ENCODE assay signal across 19 mouse cellular contexts in the genomic region with DNA sequence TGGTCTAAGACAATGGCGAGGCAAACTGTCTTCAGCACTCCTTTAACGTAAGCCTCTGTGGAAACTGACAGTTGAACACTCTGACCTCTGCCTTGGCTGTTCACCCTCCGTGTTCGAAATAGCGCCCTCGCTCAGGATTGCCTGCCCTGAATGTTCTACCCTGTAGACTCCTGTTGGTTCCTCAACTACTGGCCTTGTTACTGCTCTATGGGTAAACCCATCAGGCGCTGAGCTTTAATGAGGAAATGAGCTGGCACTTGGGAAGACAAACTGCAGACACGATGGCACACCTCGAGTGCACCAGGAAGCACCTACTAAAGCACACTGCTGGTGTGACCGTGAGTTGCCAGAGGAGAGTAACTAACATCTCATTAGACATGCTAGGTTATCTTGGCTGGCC. TPM values are rescaled to one million over a fixed set of nuclear protein-coding genes. Genes with fewer than 3 reads are reported as not detected.
DNase-seq lines count a peak whose midpoint lies in the region; ATAC-seq lines count a peak whose summit lies in the region.
"Had no signal": no experiment of that assay in that cellular context is flagged by ENCODE, and none has a peak within 500 bp of the region (broad histone marks: within the 10 kb centered on the region; RNA-seq: fewer than 3 reads in every experiment).

No protein-coding gene starts in this region.

- H3K27me3 ChIP-seq in hindbrain, embryonic 10.5 days (ENCODE audit: insufficient read depth, poor library complexity, severe bottlenecking) = no peaks in the 10 kb centered on the region
- no peaks in the 10 kb centered on the region for H3K27me3 ChIP-seq in hindbrain, embryonic 11.5 days (ENCODE audit: control insufficient read depth, insufficient read depth, low read length)
- H3K27me3 ChIP-seq in forebrain, embryonic 13.5 days = no peaks in the 10 kb centered on the region
- H3K27me3 ChIP-seq: forebrain, embryonic 15.5 days; hindbrain, embryonic 12.5 days had no signal

- no peak overlapping the region for H3K4me3 ChIP-seq in hindbrain, embryonic 10.5 days
- no peak overlapping the region for H3K4me3 ChIP-seq in hindbrain, embryonic 11.5 days (ENCODE audit: low read depth, low read length)
- H3K4me3 ChIP-seq in forebrain, embryonic 13.5 days = no peak overlapping the region
- H3K4me3 ChIP-seq: embryonic facial prominence, embryonic 10.5 days; forebrain, embryonic 15.5 days; gastrocnemius, adult 2 months; heart, adult 2 months; hindbrain, embryonic 12.5 days had no signal

- H3K4me1 ChIP-seq in hindbrain, embryonic 10.5 days (replicated peaks) = peaks cover 12% of the 10 kb centered on the region
- no peaks in the 10 kb centered on the region for H3K4me1 ChIP-seq in hindbrain, embryonic 11.5 days (replicated peaks; ENCODE audit: control insufficient read depth, insufficient read depth, low read length)
- H3K4me1 ChIP-seq in forebrain, embryonic 13.5 days = no peaks in the 10 kb centered on the region
- H3K4me1 ChIP-seq: embryonic facial prominence, embryonic 10.5 days had no signal

- peaks cover 21% of the 10 kb centered on the region for H3K36me3 ChIP-seq in hindbrain, embryonic 10.5 days
- no peaks in the 10 kb centered on the region for H3K36me3 ChIP-seq in hindbrain, embryonic 11.5 days (ENCODE audit: control insufficient read depth, insufficient read depth, low read length)
- H3K36me3 ChIP-seq in forebrain, embryonic 13.5 days (ENCODE audit: poor library complexity, severe bottlenecking) = no peaks in the 10 kb centered on the region
- H3K36me3 ChIP-seq: embryonic facial prominence, embryonic 10.5 days; forebrain, embryonic 15.5 days had no signal

- no peaks in the 10 kb centered on the region for H3K9me3 ChIP-seq in hindbrain, embryonic 10.5 days
- H3K9me3 ChIP-seq in hindbrain, embryonic 11.5 days (ENCODE audit: control insufficient read depth, low read length) = no peaks in the 10 kb centered on the region
- no peaks in the 10 kb centered on the region for H3K9me3 ChIP-seq in forebrain, embryonic 13.5 days (replicated peaks)
- H3K9me3 ChIP-seq: embryonic facial prominence, embryonic 10.5 days; forebrain, embryonic 15.5 days; hindbrain, embryonic 12.5 days had no signal

- WGBS in hindbrain, embryonic 10.5 days = 87% methylated on average over 10 of the region's 10 CpGs
- WGBS in hindbrain, embryonic 11.5 days = 79% methylated on average over 10 of the region's 10 CpGs
- WGBS in forebrain, embryonic 13.5 days = 88% methylated on average over 10 of the region's 10 CpGs

- no peak for DNase-seq in hindbrain, embryonic 10.5 days (ENCODE audit: low spot score)
- no peak for DNase-seq in hindbrain, embryonic 11.5 days (ENCODE audit: low spot score)
- peak; percentile 52 for DNase-seq in thymus, postnatal 25 days
- DNase-seq in left cerebral cortex, adult 18-20 months (ENCODE audit: low spot score in 2 of 2) = no peak
- no peak for DNase-seq in gastrocnemius, adult 18-20 months (ENCODE audit: low spot score)
- DNase-seq: adrenal gland, postnatal 14 days; cerebellum, adult 2 months; cerebellum, postnatal 10 days; gastrocnemius, adult 2 months; gastrocnemius, postnatal 36 days; heart, adult 2 months had no signal

- no peak overlapping the region for H3K9ac ChIP-seq in hindbrain, embryonic 11.5 days (ENCODE audit: low read depth, low read length)
- H3K9ac ChIP-seq in forebrain, embryonic 13.5 days = no peak overlapping the region
- H3K9ac ChIP-seq: forebrain, embryonic 15.5 days; hindbrain, embryonic 12.5 days had no signal

- ATAC-seq in hindbrain, embryonic 11.5 days (ENCODE audit: low FRiP score) = no peak
- peak; percentile 18 for ATAC-seq in granulocyte monocyte progenitor cell, adult 5-6 weeks (replicated peaks; ENCODE audit: poor library complexity, severe bottlenecking)
- peak; percentile 19; the same call in 1 of the 2 replicates for ATAC-seq in megakaryocyte, adult 5-6 weeks (ENCODE audit: poor library complexity, severe bottlenecking)
- ATAC-seq in forebrain, embryonic 13.5 days = no peak
- ATAC-seq: forebrain, embryonic 15.5 days had no signal

- 0 out of 2 replicates have a peak overlapping the region, but pooled peaks have one; percentile 17 for H3K27ac ChIP-seq in hindbrain, embryonic 10.5 days
- H3K27ac ChIP-seq in hindbrain, embryonic 11.5 days (ENCODE audit: low read depth, low read length) = no peak overlapping the region
- H3K27ac ChIP-seq in forebrain, embryonic 13.5 days = no peak overlapping the region
- H3K27ac ChIP-seq: embryonic facial prominence, embryonic 10.5 days; forebrain, embryonic 15.5 days; gastrocnemius, adult 2 months; heart, adult 2 months; hindbrain, embryonic 12.5 days had no signal

- no peak overlapping the region for H3K4me2 ChIP-seq in hindbrain, embryonic 11.5 days (replicated peaks; ENCODE audit: low read depth, low read length)
- H3K4me2 ChIP-seq in forebrain, embryonic 13.5 days = no peak overlapping the region
- H3K4me2 ChIP-seq: forebrain, embryonic 15.5 days; heart, embryonic 11.5 days; hindbrain, embryonic 12.5 days had no signal

RNA-seq across cellular contexts. Expression of a gene that starts 49.6 kb away (rescaled TPM):
- polyA plus RNA-seq in hindbrain, embryonic 10.5 days (2016; fragmentation: Nextera tagmentation; extraction: Ambion mirVana) = 3.6 and 5.4 TPM in 2 replicates
- 5.1 and 6.3 TPM in 2 replicates for polyA plus RNA-seq in hindbrain, embryonic 11.5 days (2014; fragmentation: Nextera tagmentation; extraction: Ambion mirVana)
- not detected in 2 replicates for total RNA-seq in granulocyte monocyte progenitor cell, adult 5-6 weeks (2014; fragmentation: Nextera tagmentation)
- not detected in 2 replicates for total RNA-seq in granulocyte monocyte progenitor cell, adult 5-6 weeks (2017)
- total RNA-seq in megakaryocyte, adult 5-6 weeks (2015) = 1.3 and 1.4 TPM in 2 replicates
- total RNA-seq in megakaryocyte, adult 5-6 weeks (2017) = 0.48 and 0.85 TPM in 2 replicates
- total RNA-seq in left cerebral cortex, adult 18-20 months (2021) = 10 to 100 TPM; 28.2 to 32.8 TPM
- 4.2 and 4.8 TPM in 2 replicates for polyA plus RNA-seq in forebrain, embryonic 13.5 days (2015; fragmentation: Nextera tagmentation; extraction: Ambion mirVana)
- under 1 TPM; 0.19 to 0.30 TPM for total RNA-seq in gastrocnemius, adult 18-20 months (2021)
- total RNA-seq: MEL had no signal

Comparison
In these comparisons a context has a peak if more than half of its experiments do, and no peak if none do; other contexts are left out.
1. ATAC-seq: peak in granulocyte monocyte progenitor cell, adult 5-6 weeks (single experiment) and megakaryocyte, adult 5-6 weeks (single experiment); none in hindbrain, embryonic 11.5 days (single experiment) and forebrain, embryonic 13.5 days (single experiment).
2. RNA of a gene that starts 49.6 kb away (total RNA-seq): 28.2 to 32.8 TPM in left cerebral cortex, adult 18-20 months; 0.48 to 1.4 TPM in megakaryocyte, adult 5-6 weeks, 0.19 to 0.30 TPM in gastrocnemius, adult 18-20 months and not detected in granulocyte monocyte progenitor cell, adult 5-6 weeks; every median in the first group is over 10 times any median in the second.